Mouse (Mus musculus): ENCODE data around the gene Fnbp1. TPM values are rescaled to one million over a fixed set of nuclear protein-coding genes. Genes with fewer than 3 reads are reported as not detected.
A peak's percentile ranks its signal among the peaks of the same experiment; 100 is the strongest.
"Not testable (repeated sequence)": the region's sequence is repeated elsewhere in the genome, so short reads cannot be mapped to it uniquely, and the experiment has no call there.

Fnbp1 gene
- total RNA-seq (2021) = 100 to 1,000 TPM; 111 to 130 TPM
- long read RNA-seq, partial matches to known transcripts = 9 of 58 reads
- long read RNA-seq, other reads (novel, unspliced or antisense) = 49 of 58 reads

DNA sequence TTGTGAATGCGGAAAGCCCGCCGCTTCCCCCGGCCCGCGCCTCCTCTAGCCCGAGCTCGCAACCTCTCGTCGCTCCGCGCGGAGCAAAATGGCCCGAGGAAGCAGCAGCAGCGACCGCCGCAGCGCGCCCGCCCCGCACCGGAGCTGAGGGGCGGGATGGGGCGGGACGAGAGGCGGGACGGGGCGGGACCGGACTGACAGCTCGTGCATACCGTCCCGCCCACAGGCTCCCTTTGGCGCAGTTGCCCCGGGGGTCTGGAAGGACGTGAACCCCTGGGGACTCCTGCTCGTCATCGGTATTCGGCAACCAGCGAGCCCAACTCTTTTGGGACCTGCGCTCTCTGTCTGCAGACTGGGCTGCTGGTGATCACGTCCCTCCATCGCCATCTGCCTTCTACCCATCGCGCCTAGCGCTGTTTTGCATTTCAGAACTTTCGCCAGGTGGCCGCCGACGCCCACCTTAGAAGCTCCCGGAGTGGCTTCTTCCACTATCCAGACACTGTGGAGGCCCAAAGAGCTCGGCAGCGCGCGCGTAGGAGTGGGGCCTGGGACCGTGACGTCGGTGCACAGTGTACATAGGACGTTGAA, at the start of gene Fnbp1:
Gene Fnbp1 (minus strand): TSS at position 142 of the 588 bp plus-strand sequence.
- peak; percentile 84 to 90 for DNase-seq (ENCODE audit: low spot score in 2 of 2)

DNA sequence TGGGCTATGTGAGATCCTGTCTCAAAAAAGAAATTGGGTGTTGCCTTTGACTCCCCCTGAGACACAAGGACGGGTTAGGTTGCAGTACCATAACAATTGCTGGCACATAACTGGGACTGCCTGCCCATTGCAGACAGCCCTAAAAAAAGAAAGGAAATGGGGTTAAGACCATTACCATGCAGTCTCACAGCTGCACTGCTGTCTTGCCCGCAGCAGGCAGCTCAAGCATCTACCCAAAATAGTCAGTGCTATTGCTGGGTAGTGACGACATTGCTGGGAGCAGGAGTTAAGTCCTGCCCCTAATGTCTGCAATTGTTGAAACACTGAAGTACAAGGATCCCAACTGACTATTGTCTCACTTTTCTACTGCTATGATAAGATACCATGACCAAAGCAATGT, 47.8 kb upstream of the Fnbp1 start:
- no peak for DNase-seq (ENCODE audit: low spot score in 2 of 2)

DNA sequence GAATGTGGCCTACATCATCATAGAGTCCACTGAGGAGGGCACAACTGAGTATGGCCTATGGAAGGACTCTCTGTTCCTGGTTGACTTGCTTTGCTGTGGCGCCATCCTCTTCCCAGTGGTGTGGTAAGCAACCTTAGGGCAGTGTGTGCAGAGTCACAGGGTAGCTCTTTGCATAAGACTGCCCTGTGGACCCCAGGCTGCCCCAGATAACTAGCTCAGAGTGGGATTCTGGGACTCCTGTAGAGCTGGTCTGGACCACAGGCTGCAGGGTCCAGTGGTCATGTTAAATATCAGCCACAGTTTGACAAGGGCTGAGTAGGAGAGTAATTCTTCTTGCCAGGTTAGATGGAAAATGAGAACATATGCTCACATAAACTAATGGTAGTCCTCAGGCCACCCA, 46.9 kb upstream of the Fnbp1 start:
- no peak for DNase-seq (ENCODE audit: low spot score in 2 of 2)

DNA sequence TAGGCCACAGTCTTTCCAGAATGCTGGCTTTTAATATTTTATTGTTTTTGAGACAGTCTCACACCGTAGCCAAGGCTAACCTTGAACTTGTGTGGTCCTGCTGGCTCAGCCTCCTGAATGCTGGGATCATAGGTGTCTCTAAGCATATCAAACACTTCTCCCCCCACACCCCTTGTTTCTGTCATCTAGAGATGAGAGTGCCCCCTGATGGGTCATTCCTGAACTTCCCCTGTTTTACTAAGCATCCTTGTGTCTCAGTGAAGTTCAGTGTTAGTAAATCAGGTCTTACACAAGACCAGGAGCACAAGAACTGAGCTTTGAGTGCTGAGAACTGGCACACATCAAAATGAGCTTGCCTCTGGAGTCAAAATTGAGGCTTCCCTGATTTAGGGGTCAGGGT, 42.0 kb upstream of the Fnbp1 start:
- DNase-seq (ENCODE audit: low spot score in 2 of 2) = no peak

DNA sequence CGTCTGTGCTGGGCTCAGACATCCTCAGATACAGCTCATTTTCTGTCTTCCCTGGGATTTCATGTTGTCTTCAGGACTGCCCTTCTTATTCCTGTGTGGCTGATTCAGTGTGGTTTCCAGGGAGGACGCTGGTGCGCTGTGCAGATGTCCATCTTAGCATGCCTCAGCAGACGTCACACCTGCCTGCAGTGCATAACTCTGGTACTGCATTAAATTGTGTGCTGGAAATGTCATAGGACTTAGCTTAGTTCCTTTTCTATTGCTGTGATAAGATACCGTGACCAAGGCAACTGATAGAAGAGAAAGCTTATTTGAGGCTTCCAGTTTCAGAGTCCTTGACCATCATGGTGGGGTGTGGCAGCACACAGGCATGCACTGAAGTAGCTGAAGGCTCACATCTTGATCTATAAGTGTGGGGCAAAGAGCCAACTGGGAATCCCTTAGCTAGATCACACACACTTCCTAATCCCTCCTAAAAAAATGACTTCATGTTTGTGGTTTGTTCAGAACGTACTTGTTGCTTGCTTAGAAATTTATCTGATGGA, 41.0 kb upstream of the Fnbp1 start:
- DNase-seq (ENCODE audit: low spot score in 2 of 2) = no peak

DNA sequence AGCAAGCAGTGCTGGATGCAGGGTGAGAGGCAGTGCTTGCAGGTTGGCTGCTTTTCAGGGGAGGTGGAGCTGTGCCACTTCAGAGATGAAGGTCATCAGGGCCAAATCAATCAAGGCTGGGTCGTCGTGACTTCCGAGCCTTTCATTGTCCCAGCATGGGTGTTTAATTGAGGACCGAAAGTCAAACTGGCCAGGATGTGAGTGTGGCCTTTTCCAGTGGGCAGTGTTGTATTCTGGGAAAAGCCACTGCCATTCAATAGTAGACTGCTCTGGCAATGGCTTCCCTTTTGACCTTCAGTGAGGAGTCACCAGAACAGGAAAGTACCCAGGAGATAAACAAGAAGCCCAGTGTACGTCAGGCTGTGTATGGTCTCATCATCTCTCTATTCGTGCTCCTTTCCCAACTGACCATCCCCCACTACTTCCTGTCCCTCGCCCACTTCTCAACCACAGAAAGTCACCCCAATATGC, 38.3 kb upstream of the Fnbp1 start:
- no peak for DNase-seq (ENCODE audit: low spot score in 2 of 2)

DNA sequence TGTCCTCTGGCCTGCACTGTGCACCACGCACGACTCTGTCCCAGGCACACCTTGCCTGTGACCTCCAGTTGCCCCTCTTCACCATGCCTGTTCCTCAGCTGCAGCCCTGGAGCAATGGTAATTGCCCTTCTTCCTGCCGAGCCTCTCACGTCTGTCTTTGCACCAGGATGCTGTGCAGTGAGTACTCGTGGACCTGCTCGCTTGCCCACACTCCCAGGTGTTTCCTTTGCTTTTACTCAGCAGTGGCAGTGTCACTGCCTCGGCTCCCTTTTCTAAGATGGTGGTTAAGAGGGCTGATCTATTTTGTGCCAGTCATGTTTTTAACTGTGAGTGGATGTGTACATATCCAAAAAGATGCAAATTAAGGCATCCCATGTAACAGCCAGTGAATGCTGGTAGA, 37.7 kb upstream of the Fnbp1 start:
- DNase-seq (ENCODE audit: low spot score in 2 of 2) = no peak

DNA sequence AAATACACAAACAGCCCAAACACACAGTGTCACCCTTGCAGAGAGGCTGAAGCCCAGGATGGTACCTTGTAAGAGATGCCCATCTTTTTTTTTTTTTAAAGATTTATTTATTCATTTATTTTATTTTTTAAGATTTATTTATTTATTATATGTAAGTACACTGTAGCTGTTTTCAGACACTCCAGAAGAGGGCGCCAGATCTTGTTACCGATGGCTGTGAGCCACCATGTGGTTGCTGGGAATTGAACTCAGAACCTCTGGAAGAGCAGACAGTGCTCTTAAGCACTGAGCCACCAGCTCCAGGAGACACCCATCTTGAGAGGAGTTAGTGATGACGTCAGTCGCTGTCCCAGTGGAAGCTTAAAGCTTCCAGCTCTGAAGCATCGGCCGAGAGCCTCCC, 36.8 kb upstream of the Fnbp1 start:
- DNase-seq (ENCODE audit: low spot score in 2 of 2) = not testable (repeated sequence)

DNA sequence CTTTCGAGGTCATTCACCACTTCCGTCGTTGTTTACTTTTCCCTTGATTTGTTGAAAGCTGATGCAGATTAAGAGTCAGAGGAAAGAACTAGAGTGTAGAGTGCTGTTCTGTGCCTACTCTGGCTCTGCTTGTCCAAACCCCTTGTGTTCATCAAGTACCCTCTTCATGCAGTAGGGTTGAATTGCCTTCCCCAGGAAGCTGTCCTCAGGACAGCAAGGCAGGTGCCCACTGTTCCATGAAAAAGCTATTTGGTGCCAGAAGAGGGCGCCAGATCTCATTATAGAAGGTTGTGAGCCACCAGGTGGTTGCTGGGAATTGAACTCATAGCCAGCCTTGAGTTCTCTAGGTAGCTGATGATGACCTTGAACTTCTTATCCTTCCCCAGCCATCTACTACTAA, 31.5 kb upstream of the Fnbp1 start:
- no peak for DNase-seq (ENCODE audit: low spot score in 2 of 2)

DNA sequence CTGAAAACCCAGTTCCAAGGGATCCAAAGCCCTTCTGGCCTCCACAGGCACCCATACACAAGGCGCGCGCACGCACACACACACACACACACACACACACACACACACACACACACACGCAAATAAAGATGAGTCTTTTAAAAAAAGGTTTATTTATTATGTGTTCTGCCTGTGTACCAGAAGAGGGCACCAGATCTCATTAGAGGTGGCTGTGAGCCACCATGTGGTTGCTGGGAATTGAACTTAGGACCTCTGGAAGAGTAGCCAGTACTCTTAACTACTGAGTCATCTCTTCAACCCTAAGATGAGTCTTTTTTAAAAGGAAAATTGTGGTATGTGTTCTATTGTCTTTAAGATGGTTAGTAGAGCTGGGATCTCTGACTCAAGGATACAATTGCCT, 30.7 kb upstream of the Fnbp1 start:
- no peak for DNase-seq (ENCODE audit: low spot score in 2 of 2)

DNA sequence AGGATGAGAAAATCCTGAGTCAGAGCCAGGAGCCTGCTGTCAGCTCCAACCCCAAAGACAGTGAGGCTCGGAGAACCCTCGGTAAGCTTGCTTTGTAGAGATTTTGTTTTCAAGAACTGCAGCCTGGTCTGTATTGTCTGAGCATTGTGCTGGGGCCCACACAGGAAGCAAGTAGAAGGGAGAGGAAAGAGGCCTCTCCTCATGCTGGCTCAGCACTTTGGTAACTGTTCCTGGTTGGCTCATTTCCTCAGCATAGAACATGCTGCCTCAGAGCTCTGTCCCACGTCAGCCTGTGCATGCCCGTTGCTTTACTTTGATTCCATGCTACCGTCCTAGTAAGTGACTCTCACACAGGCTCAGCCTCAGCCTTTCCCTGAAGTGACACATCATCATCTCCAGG, 30.2 kb upstream of the Fnbp1 start:
- DNase-seq (ENCODE audit: low spot score in 2 of 2) = no peak

DNA sequence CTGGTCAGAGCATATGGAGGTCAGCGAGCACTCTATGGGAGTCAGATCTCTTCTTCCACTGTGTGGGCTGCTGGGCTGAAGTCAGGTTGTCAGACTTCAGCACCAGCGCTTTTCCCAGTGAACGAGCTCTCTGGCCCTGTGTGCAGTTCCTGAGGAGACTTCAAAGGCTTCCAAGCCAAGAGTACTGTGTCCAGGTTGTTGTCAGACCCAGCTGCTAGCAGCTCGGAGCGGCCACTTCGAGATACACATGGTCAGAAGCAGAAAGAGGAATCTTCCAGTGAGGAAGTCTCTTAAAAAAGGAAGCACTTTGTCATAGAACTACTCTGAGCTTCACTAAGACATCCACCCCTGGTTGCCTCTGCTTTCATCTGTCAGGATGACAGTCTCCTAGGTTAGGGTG, 28.4 kb upstream of the Fnbp1 start:
- DNase-seq (ENCODE audit: low spot score in 2 of 2) = no peak

DNA sequence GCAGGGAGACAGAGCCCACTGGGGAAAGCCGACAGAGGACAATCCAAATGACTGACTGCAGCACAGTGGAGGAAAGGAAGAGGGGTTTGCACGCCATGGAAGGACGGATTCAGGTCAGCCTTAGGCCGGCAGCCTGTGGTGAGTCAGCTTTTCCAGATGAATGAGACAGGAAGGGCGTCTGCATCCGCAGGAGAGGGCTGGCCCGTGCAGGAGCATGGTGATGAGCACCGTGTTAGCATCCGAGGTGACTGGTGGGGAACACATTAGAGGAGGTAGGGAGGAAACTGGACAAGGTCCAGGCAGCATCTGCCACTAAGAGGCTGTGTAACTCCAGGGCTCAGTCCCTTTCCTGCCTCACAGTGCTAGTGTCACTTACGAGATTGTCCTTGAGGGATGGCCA, 27.2 kb upstream of the Fnbp1 start:
- DNase-seq (ENCODE audit: low spot score in 2 of 2) = no peak

DNA sequence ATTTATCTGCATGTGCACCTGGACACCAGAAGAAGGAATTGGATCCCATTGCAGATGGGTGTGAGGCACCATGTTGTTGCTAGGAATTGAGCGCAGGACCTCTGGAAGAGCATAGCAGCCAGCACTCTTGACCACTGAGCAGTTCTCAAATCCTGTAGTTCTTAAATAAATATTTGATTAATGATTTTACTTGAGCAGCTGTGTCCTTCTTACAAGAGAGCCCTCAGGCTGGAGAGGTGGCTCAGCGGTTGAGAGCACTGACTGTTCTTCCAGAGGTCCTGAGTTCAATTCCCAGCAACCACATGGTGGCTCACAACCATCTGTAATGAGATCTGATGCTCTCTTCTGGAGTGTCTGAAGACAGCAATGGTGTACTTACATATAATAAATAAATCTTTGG, 25.8 kb upstream of the Fnbp1 start:
- not testable (repeated sequence) for DNase-seq (ENCODE audit: low spot score in 2 of 2)

DNA sequence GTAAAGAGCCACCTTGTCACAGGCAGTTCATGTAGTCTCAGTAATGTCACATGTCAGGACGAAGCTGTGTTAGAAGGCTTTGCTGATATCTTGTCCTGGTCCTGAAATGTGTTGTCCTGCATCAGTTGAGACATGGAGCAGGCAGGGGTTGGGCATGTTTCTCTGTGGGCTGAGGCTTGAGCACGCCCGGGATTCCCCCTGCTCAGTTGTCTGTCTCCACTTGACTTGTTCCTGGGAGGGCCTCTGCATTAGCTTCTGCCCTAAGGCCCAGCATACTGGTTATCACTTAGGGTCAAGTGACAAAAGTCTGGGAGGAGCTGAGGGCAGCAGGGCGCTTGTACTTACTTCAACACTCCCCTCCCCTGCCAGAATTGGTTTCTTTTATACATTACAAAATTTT, 23.7 kb upstream of the Fnbp1 start:
- no peak for DNase-seq (ENCODE audit: low spot score in 2 of 2)

DNA sequence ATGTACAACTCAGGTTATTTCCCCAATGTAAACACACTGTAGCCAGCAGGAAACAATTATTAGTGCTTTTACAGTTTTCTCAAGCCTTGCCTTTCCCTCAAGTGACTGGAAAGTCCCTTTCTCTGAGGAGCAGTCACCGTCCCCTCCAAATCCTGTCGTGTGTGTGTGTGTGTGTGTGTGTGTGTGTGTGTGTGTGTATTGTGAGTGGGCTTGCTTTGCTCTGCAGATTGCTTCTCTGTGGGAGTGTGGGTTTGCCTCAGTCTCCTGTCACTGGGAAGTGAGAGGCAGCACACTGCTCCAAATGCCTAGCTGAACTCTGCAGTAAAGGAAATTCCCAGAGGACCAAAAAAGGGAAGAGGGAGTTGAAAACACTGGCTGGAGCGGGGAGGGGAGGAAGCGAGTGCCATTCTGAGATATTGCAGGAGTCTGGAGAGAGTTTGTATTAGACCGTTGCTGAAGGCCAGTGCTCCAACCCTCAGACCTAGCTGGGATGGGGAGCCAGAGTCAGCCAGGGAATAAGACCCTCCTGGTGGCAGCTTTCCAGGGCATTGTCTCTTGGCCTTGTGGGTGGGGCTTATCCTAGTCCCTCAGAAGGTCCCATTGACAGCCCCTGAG, 23.1 kb upstream of the Fnbp1 start:
- DNase-seq (ENCODE audit: low spot score in 2 of 2) = peak; percentile 29 to 61

DNA sequence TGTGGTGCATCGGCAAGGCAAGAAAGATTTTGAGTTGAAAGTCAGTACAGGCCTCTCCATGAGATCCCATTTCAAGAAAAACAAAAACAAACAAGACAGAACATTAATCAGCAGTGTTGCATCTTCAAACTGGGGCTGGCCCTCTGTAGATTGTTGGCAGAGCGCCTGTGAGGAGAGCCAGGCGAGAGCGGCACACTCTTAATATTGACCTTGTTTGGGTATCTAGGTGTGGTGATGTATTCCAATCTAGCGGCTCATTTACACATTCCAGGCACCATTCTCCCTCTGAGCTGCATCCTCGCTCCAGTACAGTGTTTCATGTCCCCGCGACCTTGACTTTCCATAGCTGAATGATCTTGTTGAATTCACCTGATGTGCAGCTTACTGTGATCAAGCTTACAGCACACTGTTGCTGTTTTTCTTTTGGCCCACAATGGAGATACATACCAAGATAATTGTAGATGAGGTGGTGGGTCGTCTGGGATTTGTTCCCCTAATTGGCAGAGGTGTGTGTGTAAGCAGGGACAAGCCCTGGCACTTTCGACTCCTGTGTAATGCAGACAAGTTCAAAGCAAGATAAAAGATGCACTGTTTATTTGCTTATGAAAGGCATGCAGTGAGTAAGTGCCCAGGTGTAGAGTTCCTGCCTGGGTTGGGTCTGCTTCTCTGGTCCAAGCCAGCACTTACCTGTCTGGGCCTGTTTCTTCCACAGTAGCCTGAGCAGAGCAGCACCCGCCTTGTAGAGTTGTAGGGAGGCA, 21.7 kb upstream of the Fnbp1 start:
- no peak for DNase-seq (ENCODE audit: low spot score in 2 of 2)

DNA sequence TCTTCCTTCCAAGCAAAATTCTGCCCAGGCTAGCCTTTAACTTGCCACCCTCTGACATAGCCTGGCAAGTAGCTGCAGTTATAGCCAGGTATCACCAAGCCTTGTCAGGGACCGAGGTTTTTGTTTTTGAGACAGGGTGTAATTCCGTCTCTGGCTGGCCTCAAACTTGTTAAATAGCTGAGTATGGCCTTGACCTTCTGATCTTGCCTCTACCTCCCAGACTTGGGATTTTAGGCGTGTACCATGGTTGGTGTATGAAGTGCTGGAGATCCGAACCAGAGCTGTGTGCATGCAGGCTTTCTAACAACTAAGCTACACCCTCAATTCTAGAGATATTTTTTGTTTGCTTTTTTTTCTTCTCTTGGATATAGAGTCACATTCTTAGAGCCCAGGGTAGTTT, 19.8 kb upstream of the Fnbp1 start:
- no peak for DNase-seq (ENCODE audit: low spot score in 2 of 2)

DNA sequence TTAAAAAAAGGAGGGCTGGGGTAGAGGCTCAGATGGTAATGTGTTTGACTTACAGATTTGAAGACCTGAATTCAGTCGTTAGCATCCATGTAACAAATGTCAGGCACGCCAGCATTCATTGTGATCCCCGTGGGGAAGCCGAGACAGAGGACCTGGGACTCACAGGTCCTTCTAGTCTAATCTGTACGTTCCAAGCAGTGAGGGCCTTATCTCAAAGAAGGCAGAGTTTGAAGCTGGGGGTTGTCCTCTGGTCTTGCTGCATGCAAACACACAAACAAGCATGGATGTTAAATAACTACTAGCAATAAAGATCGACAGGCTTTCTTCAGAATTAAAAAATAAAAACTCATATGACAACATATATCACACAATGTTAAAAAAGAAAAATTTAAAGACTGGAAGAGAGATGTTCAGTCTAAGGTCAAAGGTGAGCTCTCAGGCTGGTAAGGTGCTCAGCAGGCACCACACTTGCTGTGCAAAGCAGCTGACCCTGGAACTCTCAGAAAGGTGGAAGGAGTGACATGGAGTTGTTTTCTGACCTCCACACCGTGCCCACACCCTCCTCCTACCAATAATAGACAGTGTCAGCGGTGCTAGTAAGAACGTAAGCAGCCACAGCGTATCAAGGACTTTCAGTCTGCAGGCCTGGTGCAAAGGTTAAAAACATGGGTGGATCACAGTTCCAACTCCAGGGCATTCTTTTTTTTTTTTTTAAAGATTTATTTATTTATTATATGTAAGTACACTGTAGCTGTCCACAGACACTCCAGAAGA, 18.5 kb upstream of the Fnbp1 start:
- DNase-seq (ENCODE audit: low spot score in 2 of 2) = no peak

DNA sequence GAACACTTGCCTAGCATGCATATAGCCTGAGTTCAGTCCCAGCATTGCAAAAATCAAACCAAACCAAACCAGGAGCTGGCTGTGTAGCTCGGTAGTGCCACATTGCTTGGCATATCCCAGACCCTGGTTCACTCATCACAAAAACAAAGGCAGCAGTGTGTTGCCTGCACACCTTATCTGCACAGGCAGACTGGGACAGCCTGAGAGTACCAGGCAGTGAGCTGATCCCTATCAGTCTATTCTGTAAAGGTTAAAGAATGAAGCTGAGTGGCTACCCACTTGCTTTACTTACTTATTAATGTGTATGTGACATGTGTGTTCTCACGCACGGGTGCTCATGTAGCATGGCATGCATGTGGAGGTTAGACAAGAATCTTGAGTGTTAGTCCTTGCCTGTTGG, 15.0 kb upstream of the Fnbp1 start:
- no peak for DNase-seq (ENCODE audit: low spot score in 2 of 2)

All from layer of hippocampus, adult 18-20 months (tissue).